In the genomic region with DNA sequence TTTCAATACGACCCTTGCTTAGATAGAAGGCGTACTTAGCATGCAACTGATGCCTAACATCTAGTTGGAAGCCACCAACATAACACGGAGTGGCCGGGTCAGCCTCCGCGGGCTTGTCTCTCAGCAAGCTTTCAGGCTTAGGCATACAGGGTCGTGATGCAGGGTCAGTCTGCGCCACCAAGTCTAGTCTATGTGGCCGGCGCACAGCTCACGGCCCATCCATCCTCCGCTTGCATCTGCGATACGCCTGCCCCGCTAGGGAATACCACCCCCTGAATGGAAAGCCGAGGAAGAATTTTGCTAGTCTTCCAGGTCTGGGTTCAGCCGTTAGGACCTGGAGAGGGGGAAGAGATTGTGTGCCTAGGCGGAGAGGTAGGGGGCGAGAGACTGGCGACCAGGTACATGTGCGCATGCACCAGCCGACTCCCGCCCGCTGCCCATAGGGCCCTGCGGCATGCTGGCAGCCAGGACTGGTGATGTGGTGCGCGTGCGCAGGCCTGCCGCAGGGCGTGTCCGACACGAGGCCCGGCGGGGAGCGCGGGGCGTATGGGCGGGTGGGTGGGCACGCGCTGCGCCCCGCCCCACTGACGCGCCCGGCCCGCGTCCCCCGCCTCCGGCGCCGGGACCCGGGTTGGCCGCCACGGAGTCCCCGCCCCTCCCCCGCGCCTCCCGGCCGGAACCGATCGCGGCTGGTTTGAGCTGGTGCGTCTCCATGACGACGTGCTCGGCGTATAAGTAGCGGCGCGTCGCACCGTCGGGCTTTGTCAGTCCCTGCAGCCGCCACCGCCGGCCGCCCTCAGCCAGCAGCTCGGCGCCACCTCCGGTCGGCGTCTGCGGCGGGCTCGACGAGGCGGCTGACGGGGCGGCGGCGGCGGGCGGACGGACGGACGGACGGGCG, we compare ENCODE assay signal across 8 mouse cellular contexts. TPM values are rescaled to one million over a fixed set of nuclear protein-coding genes. Genes with fewer than 3 reads are reported as not detected.
DNase-seq lines count a peak whose midpoint lies in the region; ATAC-seq and TF ChIP-seq lines count a peak whose summit lies in the region.

TSS of gene Odc1 (plus strand) at position 586 of the 898 bp plus-strand sequence.

- peak within 1 kb of the TSS; percentile 77 for H3K4me2 ChIP-seq in embryonic facial prominence, embryonic 13.5 days
- H3K4me2 ChIP-seq in limb, embryonic 14.5 days (replicated peaks; ENCODE audit: low read depth, low read length, severe bottlenecking): peak within 1 kb of the TSS; percentile 63
- H3K4me2 ChIP-seq in midbrain, postnatal 0 days (ENCODE audit: low read depth, low read length, poor library complexity, severe bottlenecking): peak within 1 kb of the TSS; percentile 75

- ATAC-seq in embryonic facial prominence, embryonic 13.5 days (ENCODE audit: insufficient number of reproducible peaks, insufficient read depth, low FRiP score, low TSS enrichment, low read depth): peak; percentile 95
- ATAC-seq in limb, embryonic 14.5 days (ENCODE audit: low FRiP score, low read depth): peak; percentile 97
- ATAC-seq in midbrain, postnatal 0 days (ENCODE audit: low FRiP score): peak; percentile 98

- DNase-seq in 3134 (ENCODE audit: extremely low read depth, insufficient read length, low spot score): peak; percentile 89
- peak; percentile 98 to 100 for DNase-seq in adrenal gland, postnatal 36 days
- DNase-seq in heart, adult 2 months: peak; percentile 96 to 99
- peak; percentile 97 for DNase-seq in kidney, adult 9 months
- DNase-seq in limb, embryonic 14.5 days (ENCODE audit: low spot score): peak; percentile 94
- peak; percentile 98 for DNase-seq in midbrain, postnatal 0 days (ENCODE audit: low spot score)
- DNase-seq in spleen, postnatal 14 days (ENCODE audit: low spot score in 2 of 2): peak; percentile 98 to 99

- no peaks in the 10 kb centered on the region for H3K27me3 ChIP-seq in embryonic facial prominence, embryonic 13.5 days
- H3K27me3 ChIP-seq in heart, adult 2 months (ENCODE audit: control insufficient read depth, insufficient read depth, low read length): no peaks in the 10 kb centered on the region
- no peaks in the 10 kb centered on the region for H3K27me3 ChIP-seq in limb, embryonic 14.5 days (ENCODE audit: control insufficient read depth, insufficient read depth, low read length)
- H3K27me3 ChIP-seq in midbrain, postnatal 0 days (ENCODE audit: insufficient read depth, low read length): no peaks in the 10 kb centered on the region

- peaks cover 26% of the 10 kb centered on the region for H3K36me3 ChIP-seq in embryonic facial prominence, embryonic 13.5 days
- H3K36me3 ChIP-seq in heart, adult 2 months (ENCODE audit: control insufficient read depth, insufficient read depth, low read length): no peaks in the 10 kb centered on the region
- H3K36me3 ChIP-seq in limb, embryonic 14.5 days (ENCODE audit: control insufficient read depth, insufficient read depth, low read length): peaks cover 25% of the 10 kb centered on the region
- H3K36me3 ChIP-seq in midbrain, postnatal 0 days (ENCODE audit: insufficient read depth, low read length): peaks cover 8% of the 10 kb centered on the region

- peak within 1 kb of the TSS; percentile 93 for H3K4me3 ChIP-seq in embryonic facial prominence, embryonic 13.5 days
- H3K4me3 ChIP-seq in heart, adult 2 months: peak within 1 kb of the TSS; percentile 86
- peak within 1 kb of the TSS; percentile 89 for H3K4me3 ChIP-seq in limb, embryonic 14.5 days (replicated peaks; ENCODE audit: low read length)
- peak within 1 kb of the TSS; percentile 64 for H3K4me3 ChIP-seq in midbrain, postnatal 0 days (ENCODE audit: low read depth, low read length)

- no peaks in the 10 kb centered on the region for H3K79me2 ChIP-seq in heart, adult 2 months (replicated peaks; ENCODE audit: control insufficient read depth, insufficient read depth, low read length)

- intact Hi-C loops in heart, adult 2 months (cut with DNase I): loop anchor here (2.0 to 5.0 kb wide), 2 partner anchors 100 to 277 kb away; partner anchors contain the start of gene Pdia6

- peak within 1 kb of the TSS; percentile 87 for H3K27ac ChIP-seq in embryonic facial prominence, embryonic 13.5 days
- H3K27ac ChIP-seq in heart, adult 2 months: peak within 1 kb of the TSS; percentile 91
- H3K27ac ChIP-seq in limb, embryonic 14.5 days (replicated peaks; ENCODE audit: low read depth, low read length): peak within 1 kb of the TSS; percentile 85
- peak within 1 kb of the TSS; percentile 87 for H3K27ac ChIP-seq in midbrain, postnatal 0 days (ENCODE audit: low read depth, low read length)

- H3K9me3 ChIP-seq in embryonic facial prominence, embryonic 13.5 days: no peaks in the 10 kb centered on the region
- no peaks in the 10 kb centered on the region for H3K9me3 ChIP-seq in limb, embryonic 14.5 days (ENCODE audit: control insufficient read depth, low read length)
- no peaks in the 10 kb centered on the region for H3K9me3 ChIP-seq in midbrain, postnatal 0 days (ENCODE audit: low read length)

- WGBS in embryonic facial prominence, embryonic 13.5 days: under 1% methylated on average over 83 of the region's 98 CpGs
- 2% methylated on average over 61 of the region's 98 CpGs for WGBS in heart, adult 2 months
- under 1% methylated on average over 51 of the region's 98 CpGs for WGBS in limb, embryonic 14.5 days
- WGBS in midbrain, postnatal 0 days: under 1% methylated on average over 51 of the region's 98 CpGs

- H3K9ac ChIP-seq in embryonic facial prominence, embryonic 13.5 days: peak within 1 kb of the TSS; percentile 94
- peak within 1 kb of the TSS; percentile 78 for H3K9ac ChIP-seq in heart, adult 2 months (ENCODE audit: low read depth, low read length)
- H3K9ac ChIP-seq in limb, embryonic 14.5 days (ENCODE audit: low read depth, low read length, severe bottlenecking): peak within 1 kb of the TSS; percentile 92
- peak within 1 kb of the TSS; percentile 79 for H3K9ac ChIP-seq in midbrain, postnatal 0 days (replicated peaks; ENCODE audit: low read length, poor library complexity, severe bottlenecking)

- peak; percentile 76 for TF ChIP-seq POLR2A in heart, adult 2 months (IDR thresholded peaks at IDR 0.05; ENCODE audit: insufficient read depth, low read depth, low read length)
- TF ChIP-seq POLR2A in limb, embryonic 14.5 days (IDR thresholded peaks at IDR 0.05; ENCODE audit: borderline replicate concordance, extremely low read depth, insufficient read depth, insufficient read length): peak; percentile 87; the same call in 1 of the 2 replicates

- TF ChIP-seq CTCF in heart, adult 2 months (IDR thresholded peaks at IDR 0.05): peak; percentile 50
- peak; percentile 57 for TF ChIP-seq CTCF in midbrain, postnatal 0 days (IDR thresholded peaks at IDR 0.05)

- H3K4me1 ChIP-seq in embryonic facial prominence, embryonic 13.5 days: peaks cover 18% of the 10 kb centered on the region
- H3K4me1 ChIP-seq in heart, adult 2 months (ENCODE audit: control insufficient read depth, insufficient read depth, low read length): no peaks in the 10 kb centered on the region
- peaks cover 9% of the 10 kb centered on the region for H3K4me1 ChIP-seq in limb, embryonic 14.5 days (ENCODE audit: control insufficient read depth, insufficient read depth, low read length)
- peaks cover 7% of the 10 kb centered on the region; the same call in 1 of the 2 replicates for H3K4me1 ChIP-seq in midbrain, postnatal 0 days (ENCODE audit: insufficient read depth, low read length)

- 0 out of 2 replicates have a peak, but pooled peaks have one; percentile 11 for TF ChIP-seq EP300 in heart, adult 2 months (IDR thresholded peaks at IDR 0.05; ENCODE audit: insufficient read depth, low read depth, low read length)

RNA-seq across cellular contexts. Expression of gene Odc1, which starts in this region (rescaled TPM):
- total RNA-seq in adrenal gland, postnatal 36 days (2021): 100 to 1,000 TPM; 319 to 466 TPM
- 186 and 193 TPM in 2 replicates for polyA plus RNA-seq in embryonic facial prominence, embryonic 13.5 days (2015; fragmentation: Nextera tagmentation; extraction: Ambion mirVana)
- 10 to 100 TPM; 72.2 to 74.4 TPM for total RNA-seq in heart, adult 2 months (2021)
- 52.7 and 76.5 TPM in 2 replicates for polyA plus RNA-seq in heart, adult 2 months (2012; rRNA removed)
- 213 and 223 TPM in 2 replicates for polyA plus RNA-seq in limb, embryonic 14.5 days (2012; rRNA removed)
- polyA plus RNA-seq in limb, embryonic 14.5 days (2014; fragmentation: Nextera tagmentation; extraction: Ambion mirVana): 177 and 178 TPM in 2 replicates
- total RNA-seq in midbrain, postnatal 0 days (2014; rRNA removed): 181 and 197 TPM in 2 replicates
- 90.9 and 102 TPM in 2 replicates for polyA plus RNA-seq in midbrain, postnatal 0 days (2015; fragmentation: Nextera tagmentation; extraction: Ambion mirVana)

Comparison
In these comparisons a context has a peak if more than half of its experiments do, and no peak if none do; other contexts are left out.
1. Peak in every context shown above with its lines: DNase-seq, ATAC-seq, H3K4me3 ChIP-seq and H3K27ac ChIP-seq.